Mouse (Mus musculus): Measurements from ENCODE around the gene Mia2. TPM values are rescaled to one million over a fixed set of nuclear protein-coding genes. Genes with fewer than 3 reads are reported as not detected.
"Not testable (repeated sequence)": the region's sequence is repeated elsewhere in the genome, so short reads cannot be mapped to it uniquely, and the experiment has no call there.

Gene Mia2
- polyA plus RNA-seq, 1 experiment = 61.7 TPM

DNA sequence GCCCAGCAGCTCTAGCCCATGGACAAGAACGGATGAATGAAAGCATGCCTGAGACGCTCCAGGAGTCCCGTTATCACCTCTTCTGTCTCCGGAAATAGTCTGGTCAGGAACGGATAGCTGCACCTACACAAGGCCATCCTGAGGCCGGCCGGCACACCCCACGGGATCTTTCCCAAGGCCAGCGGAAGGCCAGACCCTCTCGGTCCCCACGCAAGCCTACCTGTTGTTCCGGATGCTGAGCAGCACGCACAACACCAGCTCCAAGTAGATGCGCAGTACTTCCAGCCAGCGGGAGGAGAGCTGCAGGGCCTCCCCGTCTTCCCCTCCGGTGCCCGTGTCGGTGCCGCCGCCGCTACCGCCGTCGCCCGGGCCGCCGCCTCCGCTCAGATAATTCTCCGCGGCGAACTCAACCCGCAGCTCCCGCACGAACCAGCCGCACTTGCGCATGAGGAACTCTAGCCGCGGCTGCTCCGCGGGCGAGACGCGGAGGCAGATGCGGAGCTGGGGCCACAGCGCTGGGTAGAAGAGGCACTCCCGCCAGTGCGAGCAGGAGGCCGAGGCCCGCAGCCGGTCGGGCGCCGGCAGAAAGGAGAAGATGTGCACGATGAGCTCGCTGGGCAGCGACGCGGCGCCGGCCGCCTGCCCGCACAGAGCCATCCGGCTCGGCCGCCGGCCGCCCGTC lies 123.2 kb downstream of the Mia2 start:
- peak; percentile 14 to 37 for DNase-seq (ENCODE audit: extremely low spot score in 1 of 2, low spot score in 1 of 2)

DNA sequence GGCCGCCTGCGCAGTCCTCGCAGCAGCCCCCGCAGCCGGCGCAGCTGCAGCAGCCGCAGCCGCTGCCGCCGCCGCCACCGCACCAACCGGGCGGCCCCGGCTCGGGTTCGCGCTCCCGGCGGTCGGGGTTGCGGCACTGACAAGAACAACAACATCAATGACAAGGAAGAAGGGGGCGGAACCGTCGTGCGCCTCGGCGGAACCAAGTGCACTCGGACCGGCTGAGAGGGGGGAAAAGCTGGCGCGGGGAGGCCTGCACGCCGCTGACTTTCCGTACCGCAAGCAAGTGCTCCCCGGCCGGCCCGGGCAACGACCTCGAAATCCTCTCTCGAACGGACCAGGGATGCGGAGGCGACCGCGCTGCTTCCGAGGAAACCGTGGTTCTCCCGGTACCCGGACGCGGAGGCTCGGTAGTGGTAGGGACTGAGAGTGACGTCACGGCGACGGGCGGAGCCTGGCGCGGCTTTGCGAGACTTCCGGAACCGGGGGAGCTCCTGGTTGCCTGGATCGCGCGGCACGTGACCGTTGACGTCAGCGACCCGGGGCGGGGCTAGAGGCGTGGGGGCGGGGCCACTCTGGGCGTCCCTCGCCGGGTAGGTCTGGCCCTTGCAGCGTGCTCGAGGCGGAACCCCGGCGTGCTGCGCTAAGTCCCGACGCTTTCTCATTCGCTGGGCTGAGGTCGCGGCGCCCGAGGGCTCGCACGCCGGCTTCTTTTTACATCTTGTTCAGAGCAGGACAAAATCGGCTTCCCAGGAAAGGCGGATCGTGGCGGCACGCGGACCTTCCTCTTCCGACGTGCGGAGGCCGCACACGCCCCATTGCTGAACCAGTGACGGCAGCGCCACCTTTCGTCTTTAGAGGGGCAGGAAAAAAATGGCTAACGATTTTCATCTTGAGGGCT lies 124.0 kb downstream of the Mia2 start, which contains the start of gene Fbxo33:
Fbxo33 (minus strand) TSS at position 401 of the 901 bp plus-strand sequence.
- peak; percentile 92 to 96 for DNase-seq (ENCODE audit: extremely low spot score in 1 of 2, low spot score in 1 of 2)

DNA sequence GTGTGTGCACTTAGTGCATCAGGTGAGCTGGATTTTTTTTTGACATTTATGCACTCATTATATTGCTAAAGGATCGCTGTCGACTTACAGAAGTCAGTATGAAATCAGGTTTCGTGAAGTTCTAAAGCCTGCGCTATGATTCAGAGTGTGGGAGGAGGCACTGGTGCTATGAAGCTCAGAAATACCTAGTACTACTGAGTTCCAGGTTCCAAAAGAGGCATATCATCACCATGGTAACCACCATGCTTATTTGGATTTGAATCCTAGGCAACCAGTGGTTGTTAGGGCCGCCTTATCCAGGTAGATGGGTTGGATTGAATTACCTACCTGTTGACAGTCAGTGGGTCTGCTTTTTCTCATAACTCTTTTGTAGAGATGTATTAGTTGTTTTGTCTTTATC lies 132.8 kb downstream of the Mia2 start:
- peak; percentile 62 to 77 for DNase-seq (ENCODE audit: extremely low spot score in 1 of 2, low spot score in 1 of 2)

DNA sequence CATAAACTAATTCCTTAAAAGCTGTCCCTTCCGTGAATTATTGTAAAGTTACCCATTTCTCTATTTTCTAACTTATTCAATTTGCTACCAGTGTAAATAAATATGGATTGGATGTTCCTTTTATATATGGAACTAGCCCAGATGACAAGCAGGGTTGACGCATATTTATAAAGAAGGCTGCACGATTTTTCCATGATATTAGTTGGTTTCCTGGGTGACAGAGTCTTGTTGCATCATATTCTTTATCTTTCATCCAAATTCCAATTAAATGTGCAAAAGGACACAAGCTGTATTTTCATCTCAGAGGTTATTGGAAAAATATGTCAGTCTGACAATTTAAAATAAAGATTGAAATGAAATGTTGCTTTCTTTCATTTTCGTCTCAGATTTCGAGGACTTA lies 142.8 kb downstream of the Mia2 start:
- DNase-seq (ENCODE audit: extremely low spot score in 1 of 2, low spot score in 1 of 2) = no peak

DNA sequence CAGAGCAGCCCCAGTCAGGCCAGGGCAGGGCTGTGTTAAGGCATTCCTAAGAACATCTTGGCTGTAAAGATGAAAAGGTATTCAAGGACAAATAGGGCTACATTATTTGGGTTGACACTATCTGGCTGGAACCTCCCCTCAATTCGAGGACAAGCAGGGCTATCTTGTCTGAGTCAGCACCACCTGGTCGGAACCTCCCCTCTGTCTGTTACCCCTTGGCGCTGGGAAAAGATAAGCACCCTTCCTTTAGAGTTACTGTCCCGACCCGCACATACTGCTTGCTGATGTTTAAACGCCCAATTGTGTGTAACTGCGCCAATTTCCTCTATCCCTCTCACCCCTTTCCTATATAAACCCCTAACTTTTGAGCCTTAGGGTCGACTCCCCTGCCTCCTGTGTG lies 145.4 kb downstream of the Mia2 start:
- not testable (repeated sequence) for DNase-seq (ENCODE audit: extremely low spot score in 1 of 2, low spot score in 1 of 2)

Other genes with a start within 250 kb of the Mia2 start
- gene Sec23a, start 83.8 kb upstream of the Mia2 start, polyA plus RNA-seq (2012; rRNA removed) = 46.1 and 53.5 TPM in 2 replicates
- gene Gemin2, start 82.4 kb upstream of the Mia2 start, polyA plus RNA-seq (2012; rRNA removed) = 8.1 and 8.3 TPM in 2 replicates
- gene Trappc6b, start 34.3 kb upstream of the Mia2 start, polyA plus RNA-seq (2012; rRNA removed) = 180 and 211 TPM in 2 replicates
- gene Pnn, start 28.9 kb upstream of the Mia2 start, polyA plus RNA-seq (2012; rRNA removed) = 105 and 114 TPM in 2 replicates
- gene Fbxo33, start 123.9 kb downstream of the Mia2 start, polyA plus RNA-seq (2012; rRNA removed) = 30.8 and 32.4 TPM in 2 replicates

All from frontal cortex, adult 2 months (tissue).